Mouse (Mus musculus): ENCODE data around the gene Sez6l2. TPM values are rescaled to one million over a fixed set of nuclear protein-coding genes. Genes with fewer than 3 reads are reported as not detected.
A peak's percentile ranks its signal among the peaks of the same experiment; 100 is the strongest.

Sez6l2 gene
- polyA plus RNA-seq, 2 experiments from 2014 or later = 0.17 to 0.58 TPM

DNA sequence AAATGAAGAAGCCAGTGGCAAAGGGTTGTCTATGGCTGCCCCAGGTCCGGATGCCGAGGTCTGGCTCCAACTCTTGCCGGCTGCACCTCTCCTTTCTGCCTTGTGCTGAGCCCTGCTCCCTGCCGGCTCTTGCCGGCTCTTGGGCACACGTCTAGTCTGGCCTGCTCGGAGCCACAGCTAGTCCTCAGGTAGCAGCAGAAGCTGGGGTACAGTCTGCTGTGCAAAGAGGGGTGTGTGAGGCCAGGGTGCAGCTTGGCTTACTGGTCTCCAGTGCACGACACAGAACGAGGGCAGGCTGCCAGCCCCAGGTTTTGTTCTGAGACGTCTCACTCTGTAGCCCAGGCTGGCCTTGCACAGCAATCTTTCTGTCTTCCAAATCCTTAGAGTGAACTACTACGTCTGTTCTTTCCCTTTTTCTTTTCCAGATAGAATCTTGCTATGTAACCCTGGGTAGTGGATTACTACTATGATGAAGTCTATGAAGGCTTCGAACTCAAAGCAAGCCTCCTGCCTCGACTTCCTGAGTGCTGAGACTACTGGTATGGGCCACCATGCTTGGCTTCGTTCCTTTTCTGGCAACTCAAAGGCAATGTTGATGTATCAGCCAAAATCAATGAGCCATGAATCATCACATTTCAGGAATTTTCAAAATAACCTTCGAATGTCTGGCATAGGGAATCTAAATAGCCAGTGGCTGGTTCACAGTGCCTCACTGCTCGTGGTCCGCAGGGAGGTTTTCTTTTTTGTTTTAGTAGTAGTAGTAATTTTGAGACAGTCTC lies 59.1 kb downstream of the Sez6l2 start:
- ATAC-seq = no peak

GRCm38 (mm10) chr7:127011051-127011450 lies 60.7 kb downstream of the Sez6l2 start:
- no peak for ATAC-seq

DNA sequence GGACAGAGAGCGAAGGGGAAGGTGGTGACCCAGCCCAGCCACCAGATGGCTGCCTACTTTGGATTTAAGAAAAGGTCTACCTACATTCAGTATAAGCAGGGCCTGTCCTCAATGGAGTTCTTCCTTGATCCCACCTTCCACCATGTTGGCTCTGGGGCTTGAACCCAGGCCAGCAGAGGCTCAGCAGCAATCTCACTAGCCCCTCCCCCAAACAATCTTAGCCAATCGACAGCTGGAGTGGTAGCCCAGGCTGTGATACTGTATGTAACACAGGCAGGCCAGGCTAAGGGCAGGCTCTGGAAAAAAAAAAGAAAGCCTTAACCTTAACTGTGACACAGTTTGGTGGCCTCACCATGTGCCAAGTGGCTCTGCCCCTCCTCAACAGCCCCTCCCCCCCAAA lies 61.4 kb downstream of the Sez6l2 start:
- no peak for ATAC-seq

DNA sequence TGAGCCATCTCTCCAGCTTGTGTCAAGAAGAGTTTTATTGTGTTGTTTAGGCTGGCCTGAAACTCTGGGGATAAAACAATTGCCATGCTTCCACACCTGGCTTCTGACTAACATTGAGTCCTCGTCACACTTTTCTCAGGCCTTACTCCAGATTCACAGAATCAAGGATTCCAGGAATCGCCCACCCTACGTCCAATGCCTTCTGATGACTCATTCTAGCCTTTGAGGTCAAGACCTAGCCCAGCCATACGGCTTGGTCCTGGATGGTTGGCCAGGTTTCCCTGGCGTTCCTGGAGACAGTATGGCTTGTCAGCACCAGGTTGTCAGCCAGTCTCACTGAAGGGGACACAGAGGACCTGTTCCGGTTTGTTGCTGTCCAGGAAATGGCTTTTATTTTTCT lies 62.0 kb downstream of the Sez6l2 start:
- ATAC-seq = no peak

DNA sequence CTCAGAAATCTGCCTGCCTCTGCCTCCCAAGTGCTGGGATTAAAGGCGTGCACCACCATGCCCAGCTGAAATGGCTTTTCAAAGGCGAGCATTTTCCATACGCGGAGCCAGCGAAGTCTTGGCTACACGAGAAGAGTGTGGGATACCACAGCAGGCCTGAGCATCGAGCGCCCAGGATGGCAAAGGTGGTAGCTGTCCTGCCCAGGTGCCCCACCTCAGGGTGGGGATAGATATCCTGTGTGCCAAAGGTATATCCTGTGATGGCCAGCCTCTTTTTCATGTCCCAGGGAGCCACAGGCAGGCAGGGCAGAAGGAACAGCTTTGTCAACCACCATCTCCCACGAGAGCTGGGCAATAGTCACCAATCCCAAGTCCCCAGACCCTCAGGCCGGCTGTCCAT lies 62.5 kb downstream of the Sez6l2 start:
- ATAC-seq = no peak

DNA sequence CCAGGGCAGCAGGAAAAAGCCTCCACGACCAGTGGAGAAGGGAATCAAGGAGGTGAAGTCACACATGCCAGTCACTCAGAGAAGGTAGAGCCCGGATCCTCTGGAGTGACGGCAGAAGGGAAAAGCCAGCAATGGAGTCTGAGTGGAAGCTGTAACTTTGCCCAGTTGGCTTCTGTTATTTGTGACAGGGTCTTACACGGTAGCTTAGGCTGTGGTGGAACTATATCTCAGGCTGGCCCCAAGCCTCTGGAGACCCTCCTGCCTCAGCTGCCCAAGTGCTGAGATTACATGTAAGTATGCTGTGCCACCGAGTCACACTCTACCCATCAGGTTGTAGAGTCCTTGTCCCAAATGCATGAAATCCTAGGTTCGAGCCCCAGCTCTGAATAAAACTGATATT lies 63.0 kb downstream of the Sez6l2 start:
- no peak for ATAC-seq

- peak; percentile 61 for ATAC-seq
Measured at GRCm38 (mm10) chr7:127014320-127014719, 64.0 kb downstream of the Sez6l2 start, which contains the start of gene Mvp. Gene Mvp (minus strand): TSS chr7:127014621.

DNA sequence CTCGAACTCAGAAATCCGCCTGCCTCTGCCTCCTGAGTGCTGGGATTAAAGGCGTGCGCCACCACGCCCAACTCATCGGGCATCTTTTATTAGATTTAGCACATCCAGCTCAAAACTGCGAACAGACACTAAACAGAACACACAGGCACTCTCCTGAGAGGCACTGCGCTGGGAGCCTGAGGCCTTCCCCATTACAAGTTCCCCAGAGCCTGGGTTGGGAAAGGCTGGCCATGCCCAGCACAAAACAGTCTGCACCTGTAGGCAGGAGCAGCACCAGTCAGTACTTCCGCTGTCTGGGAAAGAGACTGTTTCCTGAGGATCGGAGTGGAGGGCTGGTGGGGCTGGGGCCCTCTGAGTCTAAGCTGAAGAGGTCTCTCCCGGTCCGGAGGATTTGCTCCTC lies 64.6 kb downstream of the Sez6l2 start:
- no peak for ATAC-seq

DNA sequence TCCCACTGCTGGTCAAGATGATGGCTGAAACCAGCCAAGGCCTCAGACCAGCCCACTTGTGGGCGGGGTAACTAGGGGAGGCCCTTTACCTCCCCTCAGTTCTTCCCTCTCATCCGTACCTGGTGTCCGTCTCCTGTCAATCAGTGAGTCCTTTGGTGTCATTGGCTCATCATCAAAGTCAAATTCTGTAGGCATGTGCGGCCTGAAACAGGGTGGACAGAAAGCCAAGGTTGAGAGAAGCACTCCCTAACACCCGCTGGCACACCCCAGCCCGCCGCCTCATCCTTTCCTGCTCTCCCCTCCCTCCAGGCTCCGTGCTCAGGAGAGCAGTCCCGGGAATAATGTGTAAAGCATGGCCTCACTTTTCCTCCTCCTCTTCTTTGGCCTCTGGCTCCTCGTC lies 65.7 kb downstream of the Sez6l2 start:
- no peak for ATAC-seq

DNA sequence TGATC lies 65.9 kb downstream of the Sez6l2 start, which contains the start of gene Pagr1b:
Gene Pagr1b, minus strand, starts transcription at position 4 of the 5 bp plus-strand sequence.
- no peak for ATAC-seq

DNA sequence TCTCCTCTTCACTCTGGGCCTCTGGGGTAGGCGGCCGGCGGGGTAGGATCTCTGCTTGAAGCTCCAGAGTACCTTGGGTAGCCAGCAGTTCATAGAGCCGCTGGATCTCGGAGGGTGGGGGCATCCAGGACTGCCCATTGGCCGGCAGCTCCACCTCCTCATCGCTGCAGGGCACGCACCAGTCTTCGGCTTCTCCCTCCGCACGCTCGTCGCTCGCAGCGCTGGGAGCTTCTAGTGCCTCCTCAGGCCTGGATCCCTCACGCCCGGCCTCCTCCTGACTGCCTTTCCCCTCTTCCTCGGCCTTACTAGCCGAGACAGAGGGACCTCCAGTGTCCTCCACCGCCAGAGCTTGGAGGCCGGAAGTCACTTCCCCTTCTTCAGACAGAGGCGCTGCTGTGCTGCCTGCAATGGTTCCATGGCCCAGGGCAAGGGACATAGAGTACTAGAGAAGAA lies 66.1 kb downstream of the Sez6l2 start:
- peak; percentile 56 for ATAC-seq

- peak; percentile 68 for ATAC-seq
Measured at GRCm38 (mm10) chr7:127016971-127017949, 66.9 kb downstream of the Sez6l2 start, which contains the start of gene Pagr1a. Gene Pagr1a (minus strand): TSS chr7:127017352.

- no peak for ATAC-seq
Measured at GRCm38 (mm10) chr7:127017950-127018345, 67.6 kb downstream of the Sez6l2 start.

DNA sequence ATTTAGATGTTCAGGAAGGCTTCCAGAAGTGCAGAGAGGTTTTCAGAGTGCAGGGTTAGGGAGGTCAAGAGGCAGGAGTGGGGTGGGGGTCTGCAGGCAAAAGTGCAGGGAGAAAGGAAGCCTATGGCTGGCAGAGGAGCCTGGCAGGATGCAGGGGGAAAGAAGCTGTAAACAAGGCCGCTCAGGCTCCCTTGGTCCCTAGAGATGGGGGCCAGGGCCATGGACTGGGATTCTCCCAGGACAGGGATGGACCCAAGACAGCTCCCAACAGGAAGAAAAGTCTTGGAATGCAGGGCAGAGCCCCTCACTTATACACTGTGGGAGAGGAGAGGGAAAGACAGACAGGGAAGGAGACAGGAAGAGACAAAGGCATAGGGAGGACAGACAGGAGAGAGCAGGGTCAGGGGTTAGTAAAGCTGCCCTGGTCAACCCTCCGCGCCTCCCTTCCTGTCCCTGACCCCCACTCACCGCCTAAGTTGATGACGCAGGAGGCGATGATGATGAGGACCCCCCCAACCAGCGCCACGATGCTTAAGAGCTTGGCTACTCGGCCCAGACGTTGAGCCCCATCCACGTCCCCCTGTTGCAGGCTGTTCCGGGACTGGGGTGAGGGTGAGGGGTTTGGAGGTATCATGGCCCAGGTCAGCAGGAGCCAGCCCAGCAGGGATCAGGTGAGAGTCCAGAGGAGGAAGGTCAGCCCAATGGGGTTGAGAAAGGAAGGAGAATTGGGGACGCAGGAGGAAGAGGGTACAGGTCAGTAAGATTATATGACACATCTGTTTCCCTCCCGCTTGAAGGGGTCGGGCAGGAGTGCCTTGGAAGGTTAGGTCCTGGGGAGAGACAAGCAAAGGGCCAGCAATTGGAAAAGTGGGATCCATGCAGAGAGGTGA lies 68.3 kb downstream of the Sez6l2 start:
- no peak for ATAC-seq

GRCm38 (mm10) chr7:127019306-127019960 lies 69.1 kb downstream of the Sez6l2 start:
- ATAC-seq = no peak

DNA sequence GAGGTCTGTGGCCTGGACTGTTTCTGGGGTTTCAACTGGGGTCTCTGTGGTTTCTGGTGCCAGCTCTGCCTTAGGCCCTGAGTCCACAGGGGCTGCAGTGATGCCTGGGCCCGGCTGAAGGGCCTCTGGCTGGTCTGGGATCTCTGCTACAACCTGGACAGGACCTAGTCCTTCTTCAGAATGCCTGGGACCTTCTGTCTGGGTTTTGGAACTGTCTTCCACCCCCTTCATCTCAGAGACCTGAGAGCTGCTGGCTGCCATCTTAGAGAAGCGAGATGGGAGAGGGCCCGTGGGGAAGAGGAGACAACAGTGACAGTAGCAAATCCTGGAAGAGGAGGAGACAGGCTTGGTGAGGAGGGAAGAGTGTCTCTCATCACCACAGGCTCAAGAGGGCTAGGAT lies 69.7 kb downstream of the Sez6l2 start:
- no peak for ATAC-seq

Other genes with a start within 250 kb of the Sez6l2 start
- gene Coro1a, start 242.8 kb upstream of the Sez6l2 start, polyA plus RNA-seq (2017; shearing (Covaris generic)) = 1,000 to 10,000 TPM; 2,153 to 2,681 TPM
- gene Mapk3, start 191.0 kb upstream of the Sez6l2 start, polyA plus RNA-seq (2017; shearing (Covaris generic)) = 10 to 100 TPM; 12.7 to 22.3 TPM
- gene Gdpd3, start 184.2 kb upstream of the Sez6l2 start, polyA plus RNA-seq (2017; shearing (Covaris generic)) = 100 to 1,000 TPM; 144 to 253 TPM
- 100 to 1,000 TPM; 101 to 105 TPM for gene Ypel3, start 173.6 kb upstream of the Sez6l2 start, polyA plus RNA-seq (2017; shearing (Covaris generic))
- 1 to 10 TPM; 2.7 to 2.8 TPM for gene Tbx6, start 169.1 kb upstream of the Sez6l2 start, polyA plus RNA-seq (2017; shearing (Covaris generic))
- 100 to 1,000 TPM; 133 to 149 TPM for gene Ppp4c, start 158.1 kb upstream of the Sez6l2 start, polyA plus RNA-seq (2017; shearing (Covaris generic))
- not detected for gene Fam57b, start 152.9 kb upstream of the Sez6l2 start, polyA plus RNA-seq (2017; shearing (Covaris generic))
- gene 4930451I11Rik, start 118.9 kb upstream of the Sez6l2 start, polyA plus RNA-seq (2017; shearing (Covaris generic)) = not detected
- gene Doc2a, start 103.1 kb upstream of the Sez6l2 start, polyA plus RNA-seq (2017; shearing (Covaris generic)) = not detected
- gene Hirip3, start 88.6 kb upstream of the Sez6l2 start, polyA plus RNA-seq (2017; shearing (Covaris generic)) = 10 to 100 TPM; 10.5 to 18.4 TPM
- 10 to 100 TPM; 54.8 to 82.2 TPM for gene Ino80e, start 88.2 kb upstream of the Sez6l2 start, polyA plus RNA-seq (2017; shearing (Covaris generic))
- gene Taok2, start 65.9 kb upstream of the Sez6l2 start, polyA plus RNA-seq (2017; shearing (Covaris generic)) = 10 to 100 TPM; 16.8 to 19.5 TPM
- 10 to 100 TPM; 43.7 to 56.1 TPM for gene Tmem219, start 27.6 kb upstream of the Sez6l2 start, polyA plus RNA-seq (2017; shearing (Covaris generic))
- 1 to 10 TPM; 7.7 to 8.4 TPM for gene Kctd13, start 21.7 kb upstream of the Sez6l2 start, polyA plus RNA-seq (2017; shearing (Covaris generic))
- gene Asphd1, start 981 bp upstream of the Sez6l2 start, polyA plus RNA-seq (2017; shearing (Covaris generic)) = under 1 TPM in 1 of 2 experiments, not detected in 1; 0.46 TPM
- 100 to 1,000 TPM; 119 to 136 TPM for gene Cdipt, start 25.4 kb downstream of the Sez6l2 start, polyA plus RNA-seq (2017; shearing (Covaris generic))
- 1 to 10 TPM in 1 of 2 experiments, under 1 TPM in 1; 0.37 to 1.5 TPM for gene Cdiptos, start 25.5 kb downstream of the Sez6l2 start, polyA plus RNA-seq (2017; shearing (Covaris generic))
- 10 to 100 TPM; 12.5 to 18.3 TPM for gene Mvp, start 64.1 kb downstream of the Sez6l2 start, polyA plus RNA-seq (2017; shearing (Covaris generic))
- not detected for gene Pagr1b, start 65.9 kb downstream of the Sez6l2 start, polyA plus RNA-seq (2017; shearing (Covaris generic))
- gene Pagr1a, start 66.8 kb downstream of the Sez6l2 start, polyA plus RNA-seq (2017; shearing (Covaris generic)) = 10 to 100 TPM; 39.6 to 56.7 TPM
- gene Gm42742, start 70.5 kb downstream of the Sez6l2 start, polyA plus RNA-seq (2017; shearing (Covaris generic)) = 10 to 100 TPM; 26.4 to 31.8 TPM
- gene Prrt2, start 70.6 kb downstream of the Sez6l2 start, polyA plus RNA-seq (2017; shearing (Covaris generic)) = 1 to 10 TPM in 1 of 2 experiments, not detected in 1; 2.1 TPM
- 10 to 100 TPM; 19.0 to 19.1 TPM for gene Maz, start 76.5 kb downstream of the Sez6l2 start, polyA plus RNA-seq (2017; shearing (Covaris generic))
- gene Kif22, start 91.9 kb downstream of the Sez6l2 start, polyA plus RNA-seq (2017; shearing (Covaris generic)) = 10 to 100 TPM; 38.7 to 48.2 TPM
- gene Zg16, start 136.8 kb downstream of the Sez6l2 start, polyA plus RNA-seq (2017; shearing (Covaris generic)) = not detected
- 100 to 1,000 TPM; 258 to 336 TPM for gene AI467606, start 140.8 kb downstream of the Sez6l2 start, polyA plus RNA-seq (2017; shearing (Covaris generic))
- gene Qprt, start 171.7 kb downstream of the Sez6l2 start, polyA plus RNA-seq (2017; shearing (Covaris generic)) = 10 to 100 TPM in 1 of 2 experiments, 1 to 10 TPM in 1; 9.2 to 11.7 TPM
- gene Spn, start 187.3 kb downstream of the Sez6l2 start, polyA plus RNA-seq (2017; shearing (Covaris generic)) = 100 to 1,000 TPM; 157 to 159 TPM
- 10 to 100 TPM; 38.9 to 50.5 TPM for gene Cd2bp2, start 245.5 kb downstream of the Sez6l2 start, polyA plus RNA-seq (2017; shearing (Covaris generic))

All from activated CD4-positive, CD25-positive, alpha-beta regulatory T cell, adult 4 months (primary cell).